Mouse (Mus musculus) hindbrain, postnatal 0 days (tissue): ENCODE results near the gene Gm11146. TPM values are rescaled to one million over a fixed set of nuclear protein-coding genes. Genes with fewer than 3 reads are reported as not detected.

Experiments used
- ATAC-seq: fragments of 200-750 bp; cut with Nextera tagmentation; 2 replicates; pipeline ENCODE4 v1.8.0; 2017; ENCODE audit warnings: mild to moderate bottlenecking, moderate TSS enrichment, moderate library complexity
- DNase-seq: peaks from one replicate; pipeline ENCODE4 v3.0.0-alpha.2; 2015; ENCODE audit warnings: low spot score
- H3K27ac ChIP-seq: fragments of 300-500 bp; sonication (generic); 2 replicates; pipeline ENCODE4 v1.5.1; 2014; ENCODE audit warnings: mild to moderate bottlenecking
- H3K27me3 ChIP-seq: fragments of 300-500 bp; sonication (generic); 2 replicates; pipeline ENCODE4 v1.6.1; 2014; ENCODE audit warnings: low read length, mixed read lengths; ENCODE audit not compliant: insufficient read depth
- H3K36me3 ChIP-seq: fragments of 300-500 bp; sonication (generic); 2 replicates; pipeline ENCODE4 v1.6.1; 2014; ENCODE audit warnings: low read length, mixed read lengths; ENCODE audit not compliant: insufficient read depth
- H3K4me1 ChIP-seq: fragments of 300-500 bp; sonication (generic); 2 replicates; pipeline ENCODE4 v1.6.1; 2014; ENCODE audit warnings: antibody characterized with exemption, low read length, mixed read lengths; ENCODE audit not compliant: insufficient read depth
- H3K4me2 ChIP-seq: fragments of 300-500 bp; sonication (generic); 2 replicates; pipeline ENCODE4 v1.6.1; 2014; ENCODE audit warnings: low read depth, mild to moderate bottlenecking, low read length, moderate library complexity, mixed read lengths
- H3K4me3 ChIP-seq: fragments of 300-500 bp; sonication (generic); 2 replicates; pipeline ENCODE4 v1.5.1; 2014; ENCODE audit warnings: low read length
- H3K9ac ChIP-seq: fragments of 300-500 bp; sonication (generic); replicated peaks from 2 replicates; pipeline ENCODE4 v1.6.1; 2014; ENCODE audit warnings: mild to moderate bottlenecking, low read length, moderate library complexity, mixed read lengths
- H3K9me3 ChIP-seq: fragments of 300-500 bp; sonication (generic); 2 replicates; pipeline ENCODE4 v1.6.1; 2016; ENCODE audit warnings: low read length, mixed read lengths
- CTCF ChIP-seq: IDR thresholded peaks from 2 replicates; pipeline ENCODE4 v1.5.1; 2016; ENCODE audit warnings: antibody characterized with exemption, control low read depth, low read depth
- WGBS: fragments of 180-500 bp; shearing (Covaris S2); extraction: QIAGEN DNeasy Blood & Tissue Kit; methylation state at CpG from one replicate; pipeline ENCODE4 v1.1.7; 2014; 5-methylcytosine and 5-hydroxymethylcytosine counted together
- polyA plus RNA-seq: library from polyadenylated mRNA; unstranded; fragments of >200 nt; fragmentation: Nextera tagmentation; extraction: Ambion mirVana; gene quantifications from 2 replicates; pipeline ENCODE4 v1.2.1, GENCODE M21; 2015
- total RNA-seq: library from RNA; depleted of rRNA; stranded (reverse); fragments of >200 nt; gene quantifications from 2 replicates; pipeline ENCODE4 v1.2.3, GENCODE M21; 2014

Gene Gm11146
- total and polyA plus RNA-seq, 2 experiments from 2014 or later, result not detected

DNA sequence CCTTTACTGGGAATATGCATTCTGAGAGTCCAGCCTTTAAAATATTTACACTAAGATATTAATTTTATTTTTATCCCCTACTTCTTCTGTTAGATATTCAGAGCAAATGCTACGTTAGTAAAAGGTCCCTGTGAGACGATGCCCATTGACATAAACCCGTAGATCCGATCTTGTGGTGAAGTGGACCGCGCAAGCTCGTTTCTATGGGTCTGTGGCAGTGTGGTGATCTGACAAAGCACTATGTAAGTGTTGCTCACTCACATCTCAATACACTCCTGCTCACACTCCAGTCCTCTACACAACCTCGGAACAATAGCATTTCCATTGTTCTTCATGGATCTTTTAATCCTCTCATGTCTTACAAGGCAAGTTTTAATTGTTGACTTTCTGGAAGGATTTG, 3.1 kb downstream of the Gm11146 start:
- peak overlapping the region; percentile 13; the same call in 1 of the 2 replicates for H3K4me3 ChIP-seq
- H3K9me3 ChIP-seq, result no peaks in the 10 kb centered on the region
- ATAC-seq (no peak), DNase-seq (peak; percentile 31)
- 59% methylated on average over 8 of the region's 8 CpGs for WGBS
- H3K27me3 ChIP-seq, result no peaks in the 10 kb centered on the region
- peak overlapping the region; percentile 41 for H3K27ac ChIP-seq
- no peaks in the 10 kb centered on the region; the same call in 1 of the 2 replicates for H3K4me1 ChIP-seq
- no peak for TF ChIP-seq CTCF
- H3K9ac ChIP-seq, result no peak overlapping the region
- peak overlapping the region; percentile 44 for H3K4me2 ChIP-seq
- no peaks in the 10 kb centered on the region for H3K36me3 ChIP-seq

DNA sequence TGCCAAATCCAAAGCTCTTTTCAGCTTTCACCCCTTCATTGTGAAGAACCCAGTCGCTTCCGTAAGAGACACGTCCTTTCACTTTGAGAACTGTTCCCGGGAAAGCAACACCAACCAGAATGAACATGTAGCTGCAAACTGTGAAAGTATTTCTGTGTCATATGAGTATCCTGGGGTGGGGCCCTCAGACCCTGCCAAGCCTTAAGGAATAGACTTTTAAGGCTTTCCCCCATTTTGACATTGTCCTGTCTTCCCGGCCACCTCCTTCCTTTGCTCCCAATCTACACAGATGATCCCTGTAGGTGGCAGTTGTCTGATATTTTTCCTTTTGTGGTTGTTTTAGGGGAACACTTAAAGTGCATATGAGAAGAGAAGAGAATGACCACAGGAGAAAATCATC, 5.3 kb downstream of the Gm11146 start:
- Histone ChIP-seq H3K4me2 (peak overlapping the region; percentile 65), H3K4me1 (no peaks in the 10 kb centered on the region), H3K27ac (peak overlapping the region; percentile 82), H3K9ac (peak overlapping the region; percentile 67), H3K9me3 (no peaks in the 10 kb centered on the region), H3K27me3 (no peaks in the 10 kb centered on the region), H3K4me3 (peak overlapping the region; percentile 43), H3K36me3 (no peaks in the 10 kb centered on the region)
- 0 out of 2 replicates have a peak, but pooled peaks have one; percentile 10 for ATAC-seq
- WGBS, result 32% methylated on average over 5 of the region's 5 CpGs
- no peak for TF ChIP-seq CTCF
- DNase-seq, result peak; percentile 63

DNA sequence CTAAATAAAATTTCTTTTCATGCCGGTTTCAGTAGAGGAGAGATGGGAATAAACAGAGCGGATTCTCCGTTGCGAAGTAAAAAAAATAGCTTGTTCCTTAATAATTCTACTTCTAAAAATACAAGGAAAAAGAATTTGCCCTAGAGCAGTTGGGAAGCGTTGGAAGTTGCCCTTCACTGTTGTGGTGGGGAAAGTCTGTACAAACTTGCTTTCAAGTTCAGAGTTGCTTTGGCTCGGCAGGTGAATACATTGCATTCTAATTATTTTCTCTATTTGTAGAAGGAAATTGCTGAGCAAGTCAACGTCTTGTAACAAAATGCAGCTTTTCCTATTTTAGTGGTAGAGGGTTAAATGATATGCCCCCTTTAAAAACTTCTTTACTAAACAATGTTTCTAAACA, 6.2 kb downstream of the Gm11146 start:
- no peak for TF ChIP-seq CTCF
- Histone ChIP-seq H3K4me2 (peak overlapping the region; percentile 65), H3K9me3 (no peaks in the 10 kb centered on the region), H3K27ac (peak overlapping the region; percentile 89), H3K36me3 (no peaks in the 10 kb centered on the region), H3K4me3 (peak overlapping the region; percentile 40), H3K27me3 (no peaks in the 10 kb centered on the region), H3K9ac (peak overlapping the region; percentile 63), H3K4me1 (no peaks in the 10 kb centered on the region)
- peak; percentile 42 for DNase-seq
- 43% methylated on average over 7 of the region's 7 CpGs for WGBS
- ATAC-seq, result no peak

DNA sequence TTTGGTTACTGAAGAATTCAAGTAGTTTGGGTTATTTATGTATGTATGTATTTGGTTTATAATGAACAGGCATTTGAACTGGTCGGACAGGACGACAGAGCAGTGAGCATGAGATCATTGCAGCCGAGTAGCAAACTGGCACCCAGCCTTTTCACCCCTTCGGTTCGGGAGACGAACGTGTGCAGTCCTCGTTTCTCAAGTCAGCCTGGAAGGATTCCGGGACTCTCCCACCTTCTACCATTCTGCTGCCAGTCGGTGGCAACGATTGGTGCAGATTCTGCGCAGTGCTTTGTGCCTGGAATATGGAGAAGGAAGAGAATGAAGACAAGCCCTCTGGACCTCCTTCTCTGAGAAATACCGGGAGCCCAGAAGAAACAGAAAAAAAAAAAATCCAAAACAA, 7.3 kb downstream of the Gm11146 start:
- ATAC-seq, result peak; percentile 82
- WGBS, result 21% methylated on average over 13 of the region's 13 CpGs
- TF ChIP-seq CTCF, result no peak

DNA sequence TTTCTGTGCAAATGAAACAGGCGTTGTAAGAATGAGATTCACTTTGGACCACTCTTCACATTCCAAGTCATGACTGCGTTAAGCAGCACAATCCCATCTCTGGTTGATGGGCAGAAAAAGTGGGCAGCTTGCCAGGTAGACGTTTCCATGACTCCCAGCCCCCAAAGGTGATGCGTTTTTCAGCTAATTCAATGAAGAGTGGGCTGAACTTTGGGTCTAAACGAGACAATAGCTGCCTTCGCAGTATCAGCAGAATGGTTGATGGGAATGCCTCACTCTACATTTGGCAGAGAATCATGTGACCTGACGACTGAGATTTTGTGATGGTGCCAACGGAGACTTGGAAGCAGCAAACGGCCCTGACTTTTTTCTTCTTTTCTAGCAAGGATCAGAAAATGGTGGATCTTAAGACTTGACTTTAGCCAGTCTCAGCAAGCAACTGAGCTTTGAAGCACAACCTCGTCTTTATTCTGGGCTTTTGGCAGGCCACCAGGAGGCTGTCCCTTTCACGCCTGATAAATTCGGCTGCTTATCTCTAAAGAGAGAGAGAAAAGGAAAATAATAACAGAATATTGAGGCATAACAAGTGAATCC, 8.0 kb downstream of the Gm11146 start:
- Histone ChIP-seq H3K9ac (peak overlapping the region; percentile 50), H3K9me3 (no peaks in the 10 kb centered on the region), H3K27ac (peak overlapping the region; percentile 89), H3K4me3 (peak overlapping the region; percentile 40), H3K4me2 (peak overlapping the region; percentile 65), H3K4me1 (no peaks in the 10 kb centered on the region), H3K36me3 (no peaks in the 10 kb centered on the region), H3K27me3 (no peaks in the 10 kb centered on the region)
- WGBS, result 13% methylated on average over 12 of the region's 12 CpGs
- peak; percentile 93 for DNase-seq
- ATAC-seq, result peak; percentile 91
- no peak for TF ChIP-seq CTCF

More for the DNA sequence above, 7.3 kb downstream of the Gm11146 start:
- no peaks in the 10 kb centered on the region for H3K36me3 ChIP-seq
- H3K4me3 ChIP-seq, result peak overlapping the region; percentile 40
- H3K27me3 ChIP-seq, result no peaks in the 10 kb centered on the region
- H3K9ac ChIP-seq, result peak overlapping the region; percentile 63
- no peaks in the 10 kb centered on the region for H3K9me3 ChIP-seq
- no peaks in the 10 kb centered on the region for H3K4me1 ChIP-seq
- peak overlapping the region; percentile 89 for H3K27ac ChIP-seq
- H3K4me2 ChIP-seq, result peak overlapping the region; percentile 65
- peak; percentile 91 for DNase-seq

DNA sequence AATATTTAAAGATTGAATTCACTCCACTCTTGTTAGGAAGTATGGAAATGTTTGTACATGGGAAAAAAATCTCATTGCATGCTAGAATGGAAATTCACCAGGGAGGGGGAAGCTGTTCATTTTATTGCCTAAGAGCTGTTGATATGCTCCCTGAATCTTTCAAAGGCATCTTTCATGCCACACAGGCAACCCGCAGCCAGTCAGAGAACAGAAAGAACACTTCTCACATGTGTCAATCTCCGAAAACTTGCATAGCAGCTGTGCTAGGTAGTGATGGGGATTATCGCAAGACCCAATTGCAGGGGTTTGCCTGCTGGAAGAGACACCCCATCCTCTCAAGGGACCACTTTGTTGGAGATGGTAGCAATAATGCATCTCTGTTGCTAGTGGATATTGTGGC, 8.9 kb downstream of the Gm11146 start:
- Histone ChIP-seq H3K9ac (peak overlapping the region; percentile 50; the same call in 1 of the 2 replicates), H3K4me2 (peak overlapping the region; percentile 65), H3K9me3 (no peaks in the 10 kb centered on the region), H3K4me3 (peak overlapping the region; percentile 40), H3K4me1 (no peaks in the 10 kb centered on the region), H3K27me3 (no peaks in the 10 kb centered on the region), H3K36me3 (no peaks in the 10 kb centered on the region), H3K27ac (peak overlapping the region; percentile 89)
- peak; percentile 10; the same call in 1 of the 2 replicates for ATAC-seq
- TF ChIP-seq CTCF, result no peak
- WGBS, result 22% methylated on average over 3 of the region's 3 CpGs
- DNase-seq, result peak; percentile 53

DNA sequence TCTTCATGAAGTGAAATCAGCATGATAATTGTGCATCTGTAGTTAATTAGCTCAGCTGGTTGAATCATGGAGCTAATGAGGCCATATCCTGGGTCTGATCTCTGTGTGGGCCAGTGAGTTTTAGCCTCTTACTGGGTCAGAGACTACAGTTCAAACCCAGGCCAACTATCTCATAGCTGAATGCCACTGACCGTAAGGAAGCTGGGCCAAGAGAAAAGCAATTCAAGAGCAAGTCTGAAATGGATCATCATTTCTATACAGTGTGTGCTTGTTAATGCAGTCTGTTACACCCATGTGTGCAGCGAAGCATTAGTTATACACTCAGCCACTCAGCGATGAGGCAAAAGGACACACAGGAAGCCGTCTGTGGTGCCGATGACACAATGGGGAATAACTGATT, 28.9 kb downstream of the Gm11146 start:
- Histone ChIP-seq H3K27me3 (no peaks in the 10 kb centered on the region), H3K27ac (no peak overlapping the region), H3K9ac (no peak overlapping the region), H3K4me3 (no peak overlapping the region), H3K9me3 (no peaks in the 10 kb centered on the region), H3K4me1 (0 out of 2 replicates have a peak, but pooled peaks cover 3% of the 10 kb centered on the region), H3K36me3 (no peaks in the 10 kb centered on the region), H3K4me2 (no peak overlapping the region)
- peak; percentile 8 for DNase-seq
- no peak for TF ChIP-seq CTCF
- 52% methylated on average over 5 of the region's 5 CpGs for WGBS
- ATAC-seq, result peak; percentile 51; the same call in 1 of the 2 replicates
